ENCODE assay signal across 8 mouse cellular contexts in genomic region chr7:25781321-25781936, GRCm38 (mm10). TPM values are rescaled to one million over a fixed set of nuclear protein-coding genes. Genes with fewer than 3 reads are reported as not detected.
DNase-seq lines count a peak whose midpoint lies in the region; ATAC-seq and TF ChIP-seq lines count a peak whose summit lies in the region.

No protein-coding gene starts in this region.

- peak overlapping the region; percentile 21 for H3K4me3 ChIP-seq in forebrain, embryonic 14.5 days (ENCODE audit: low read depth, low read length)
- peak overlapping the region; percentile 36 for H3K4me3 ChIP-seq in hindbrain, embryonic 15.5 days
- peak overlapping the region; percentile 35 for H3K4me3 ChIP-seq in midbrain, embryonic 13.5 days (replicated peaks)

- no peaks in the 10 kb centered on the region for H3K27me3 ChIP-seq in Patski
- no peaks in the 10 kb centered on the region for H3K27me3 ChIP-seq in forebrain, embryonic 14.5 days (replicated peaks; ENCODE audit: control insufficient read depth, insufficient read depth, low read length)
- H3K27me3 ChIP-seq in hindbrain, embryonic 15.5 days, result no peaks in the 10 kb centered on the region
- H3K27me3 ChIP-seq in midbrain, embryonic 13.5 days, result no peaks in the 10 kb centered on the region

- no peaks in the 10 kb centered on the region for H3K9me3 ChIP-seq in forebrain, embryonic 14.5 days (replicated peaks; ENCODE audit: control insufficient read depth, low read length)
- H3K9me3 ChIP-seq in hindbrain, embryonic 15.5 days, result no peaks in the 10 kb centered on the region
- no peaks in the 10 kb centered on the region for H3K9me3 ChIP-seq in midbrain, embryonic 13.5 days

- in situ Hi-C loops in Patski (cut with MboI; ENCODE audit: low pct_unique_long_range_greater_than_20kb), result no loop called here

- ATAC-seq in Patski, result peak; percentile 79
- ATAC-seq in forebrain, embryonic 14.5 days, result peak; percentile 81
- peak; percentile 57 for ATAC-seq in hindbrain, embryonic 15.5 days (ENCODE audit: low FRiP score, low read depth)
- peak; percentile 46 for ATAC-seq in midbrain, embryonic 13.5 days

- WGBS in forebrain, embryonic 14.5 days, result 19% methylated on average over 31 of the region's 33 CpGs
- WGBS in hindbrain, embryonic 15.5 days, result 10% methylated on average over 33 of the region's 33 CpGs
- WGBS in midbrain, embryonic 13.5 days, result 14% methylated on average over 29 of the region's 33 CpGs

- intact Hi-C loops in left cerebral cortex, postnatal 36 days (cut with DNase I), result no loop called here

- H3K27ac ChIP-seq in forebrain, embryonic 14.5 days (ENCODE audit: low read depth, low read length), result peak overlapping the region; percentile 59; the same call in 1 of the 2 replicates
- 0 out of 2 replicates have a peak overlapping the region, but pooled peaks have one; percentile 6 for H3K27ac ChIP-seq in hindbrain, embryonic 15.5 days (replicated peaks)
- no peak overlapping the region for H3K27ac ChIP-seq in midbrain, embryonic 13.5 days

- CTCF ChIA-PET in Patski (lab: Charles Lee), result interaction anchor here (1.1 to 2.1 kb wide), 2 partner anchors 12 to 22 kb away, joined by 4 read pairs; no protein-coding TSS in a partner anchor

- no peaks in the 10 kb centered on the region for H3K36me3 ChIP-seq in forebrain, embryonic 14.5 days (ENCODE audit: control insufficient read depth, insufficient read depth, low read length)
- H3K36me3 ChIP-seq in hindbrain, embryonic 15.5 days, result no peaks in the 10 kb centered on the region
- no peaks in the 10 kb centered on the region for H3K36me3 ChIP-seq in midbrain, embryonic 13.5 days

- POLR2A ChIA-PET in Patski (lab: Charles Lee), result interaction anchor here (0.7 to 1.1 kb wide), 3 partner anchors 11 to 25 kb away, joined by 3 to 6 read pairs (median 4); no protein-coding TSS in a partner anchor

- H3K4me1 ChIP-seq in forebrain, embryonic 14.5 days (ENCODE audit: control insufficient read depth, insufficient read depth, low read length), result peaks cover 5% of the 10 kb centered on the region
- peaks cover 16% of the 10 kb centered on the region for H3K4me1 ChIP-seq in hindbrain, embryonic 15.5 days (replicated peaks)
- H3K4me1 ChIP-seq in midbrain, embryonic 13.5 days (replicated peaks), result peaks cover 12% of the 10 kb centered on the region

- TF ChIP-seq CTCF in Patski (IDR thresholded peaks at IDR 0.05), result no peak

- peak overlapping the region; percentile 51 for H3K4me2 ChIP-seq in forebrain, embryonic 14.5 days (ENCODE audit: low read length)
- H3K4me2 ChIP-seq in hindbrain, embryonic 15.5 days, result peak overlapping the region; percentile 75
- peak overlapping the region; percentile 62 for H3K4me2 ChIP-seq in midbrain, embryonic 13.5 days (replicated peaks)

- DNase-seq in CD4-positive, CD25-positive, alpha-beta regulatory T cell, adult 2 months (ENCODE audit: low read depth, low spot score), result peak; percentile 75
- peak; percentile 79 for DNase-seq in Patski (ENCODE audit: low read depth, low spot score)
- peak; percentile 72 for DNase-seq in forebrain, embryonic 14.5 days (ENCODE audit: low spot score)
- peak; percentile 42 to 49 for DNase-seq in left cerebral cortex, postnatal 36 days (ENCODE audit: low spot score in 2 of 2)
- peak; percentile 89 for DNase-seq in testis, postnatal 10 days (ENCODE audit: low spot score)
- DNase-seq in cerebellum, postnatal 4 days (ENCODE audit: low spot score in 2 of 2), result no peak

- peak overlapping the region; percentile 54 for H3K9ac ChIP-seq in forebrain, embryonic 14.5 days (ENCODE audit: low read length)
- peak overlapping the region; percentile 44 for H3K9ac ChIP-seq in hindbrain, embryonic 15.5 days
- peak overlapping the region; percentile 63 for H3K9ac ChIP-seq in midbrain, embryonic 13.5 days (replicated peaks)

RNA-seq across cellular contexts. Expression of gene Axl, which starts 7.1 kb away (rescaled TPM):
- 473 TPM for polyA plus RNA-seq in Patski (2021)
- 15.8 and 16.7 TPM in 2 replicates for polyA plus RNA-seq in forebrain, embryonic 14.5 days (2014; fragmentation: Nextera tagmentation; extraction: Ambion mirVana)
- polyA plus RNA-seq in hindbrain, embryonic 15.5 days (2015; fragmentation: Nextera tagmentation; extraction: Ambion mirVana), result 22.5 and 23.1 TPM in 2 replicates
- 10 to 100 TPM; 40.2 to 41.7 TPM for total RNA-seq in left cerebral cortex, postnatal 36 days (2021)
- polyA plus RNA-seq in midbrain, embryonic 13.5 days (2015; fragmentation: Nextera tagmentation; extraction: Ambion mirVana), result 17.5 and 18.9 TPM in 2 replicates

RNA-seq across cellular contexts. Expression of gene Hnrnpul1, which starts 26.9 kb away (rescaled TPM):
- polyA plus RNA-seq in Patski (2021), result 123 TPM
- polyA plus RNA-seq in forebrain, embryonic 14.5 days (2014; fragmentation: Nextera tagmentation; extraction: Ambion mirVana), result 53.6 and 61.2 TPM in 2 replicates
- polyA plus RNA-seq in hindbrain, embryonic 15.5 days (2015; fragmentation: Nextera tagmentation; extraction: Ambion mirVana), result 42.2 and 43.7 TPM in 2 replicates
- total RNA-seq in left cerebral cortex, postnatal 36 days (2021), result 100 to 1,000 TPM; 103 to 107 TPM
- polyA plus RNA-seq in midbrain, embryonic 13.5 days (2015; fragmentation: Nextera tagmentation; extraction: Ambion mirVana), result 53.5 and 56.2 TPM in 2 replicates

RNA-seq across cellular contexts. Expression of gene Cyp2s1, which starts 35.3 kb away (rescaled TPM):
- polyA plus RNA-seq in Patski (2021), result 0.42 TPM
- polyA plus RNA-seq in forebrain, embryonic 14.5 days (2014; fragmentation: Nextera tagmentation; extraction: Ambion mirVana), result 0.95 and 1.1 TPM in 2 replicates
- polyA plus RNA-seq in hindbrain, embryonic 15.5 days (2015; fragmentation: Nextera tagmentation; extraction: Ambion mirVana), result 3.2 and 3.3 TPM in 2 replicates
- 1 to 10 TPM; 2.9 to 3.8 TPM for total RNA-seq in left cerebral cortex, postnatal 36 days (2021)
- 0.84 and 1.0 TPM in 2 replicates for polyA plus RNA-seq in midbrain, embryonic 13.5 days (2015; fragmentation: Nextera tagmentation; extraction: Ambion mirVana)

Comparison
In these comparisons a context has a peak if more than half of its experiments do, and no peak if none do; other contexts are left out.
1. DNase-seq: peak in CD4-positive, CD25-positive, alpha-beta regulatory T cell, adult 2 months (single experiment), Patski (single experiment), forebrain, embryonic 14.5 days (single experiment), left cerebral cortex, postnatal 36 days (2 of 2) and testis, postnatal 10 days (single experiment); none in cerebellum, postnatal 4 days (0 of 2).
2. RNA of gene Axl, which starts 7.1 kb away (polyA plus RNA-seq): 473 TPM in Patski (single experiment); 22.5 to 23.1 TPM in hindbrain, embryonic 15.5 days, 17.5 to 18.9 TPM in midbrain, embryonic 13.5 days and 15.8 to 16.7 TPM in forebrain, embryonic 14.5 days; every median in the first group is over 10 times any median in the second.
3. Peak in every context shown above with its lines, with median percentiles within 50 percentile points of each other: ATAC-seq, H3K4me2 ChIP-seq, H3K4me3 ChIP-seq and H3K9ac ChIP-seq.